Comparison of ENCODE assay signal across 7 mouse cellular contexts in the genomic region with DNA sequence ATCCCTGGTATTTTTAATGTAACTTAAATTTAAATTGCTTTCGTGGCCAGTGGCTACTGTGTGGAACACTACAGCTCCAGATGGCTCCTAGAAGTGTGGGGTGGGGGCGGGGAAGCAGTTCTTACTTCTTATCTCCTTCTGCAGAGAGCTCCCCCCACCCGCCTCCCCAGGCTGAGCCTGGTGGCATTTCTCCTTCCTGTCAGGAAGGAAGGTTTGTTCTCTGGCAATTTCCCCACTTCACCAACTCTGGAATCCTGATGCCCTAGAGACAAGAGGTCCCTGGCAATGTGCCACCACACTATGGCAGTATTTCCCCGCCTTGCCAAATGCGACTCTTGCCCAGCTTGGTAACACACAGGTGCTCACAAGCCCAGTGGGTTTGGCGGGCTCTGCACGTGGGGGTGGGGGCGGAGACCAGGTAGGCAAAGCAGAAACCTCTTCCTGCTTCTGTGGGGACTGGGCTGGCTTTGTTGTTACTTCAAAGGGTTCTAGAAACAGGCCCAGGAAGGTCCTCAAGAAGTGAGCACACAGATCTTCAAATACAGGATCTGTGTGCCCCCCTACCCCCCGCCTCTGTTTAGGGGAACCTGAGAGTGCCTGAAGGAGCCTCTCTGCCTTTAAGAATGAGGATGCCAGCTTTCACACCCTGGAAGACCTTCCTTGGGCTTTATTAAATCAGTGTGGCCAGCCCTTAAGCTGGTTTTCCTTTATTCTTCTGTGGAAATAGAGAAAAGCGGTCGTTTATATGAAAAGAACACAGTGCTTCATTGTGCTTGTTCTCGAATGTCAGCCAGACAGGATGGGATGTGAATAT. TPM values are rescaled to one million over a fixed set of nuclear protein-coding genes. Genes with fewer than 3 reads are reported as not detected.
DNase-seq lines count a peak whose midpoint lies in the region; ATAC-seq and TF ChIP-seq lines count a peak whose summit lies in the region.

No protein-coding gene starts in this region.

- peaks cover 37% of the 10 kb centered on the region for H3K79me2 ChIP-seq in liver, adult 2 months (ENCODE audit: control insufficient read depth, insufficient read depth, low read length)

- WGBS in embryonic facial prominence, embryonic 13.5 days, result 34% methylated on average over 12 of the region's 12 CpGs
- WGBS in hindbrain, embryonic 15.5 days, result 50% methylated on average over 12 of the region's 12 CpGs
- 44% methylated on average over 12 of the region's 12 CpGs for WGBS in liver, adult 2 months
- WGBS in neural tube, embryonic 14.5 days, result 46% methylated on average over 12 of the region's 12 CpGs

- H3K27ac ChIP-seq in embryonic facial prominence, embryonic 13.5 days, result peak overlapping the region; percentile 79
- peak overlapping the region; percentile 71 for H3K27ac ChIP-seq in hindbrain, embryonic 15.5 days (replicated peaks)
- peak overlapping the region; percentile 28 for H3K27ac ChIP-seq in liver, adult 2 months (replicated peaks; ENCODE audit: insufficient read depth, low read depth, low read length)
- H3K27ac ChIP-seq in neural tube, embryonic 14.5 days (ENCODE audit: low read depth, low read length), result peak overlapping the region; percentile 52; the same call in 1 of the 2 replicates

- H3K9ac ChIP-seq in embryonic facial prominence, embryonic 13.5 days, result peak overlapping the region; percentile 57
- H3K9ac ChIP-seq in hindbrain, embryonic 15.5 days, result no peak overlapping the region
- H3K9ac ChIP-seq in liver, adult 2 months (ENCODE audit: low read depth, low read length), result peak overlapping the region; percentile 17; the same call in 1 of the 2 replicates
- no peak overlapping the region; the same call in 1 of the 2 replicates for H3K9ac ChIP-seq in neural tube, embryonic 14.5 days (replicated peaks; ENCODE audit: low read depth, low read length)

- TF ChIP-seq CTCF in liver, adult 2 months (IDR thresholded peaks at IDR 0.05; ENCODE audit: low read depth, low read length), result no peak

- DNase-seq in 3134 (ENCODE audit: extremely low read depth, insufficient read length, low spot score), result peak; percentile 69
- peak; percentile 82 for DNase-seq in CD4-positive, CD25-positive, alpha-beta regulatory T cell, adult 2 months (ENCODE audit: low read depth, low spot score)
- DNase-seq in liver, adult 2 months (ENCODE audit: extremely low read depth, low read depth, low spot score), result peak; percentile 53
- DNase-seq in frontal cortex, adult 2 months (ENCODE audit: extremely low spot score in 1 of 2, low spot score in 1 of 2), result no peak

- no peaks in the 10 kb centered on the region for H3K27me3 ChIP-seq in embryonic facial prominence, embryonic 13.5 days
- H3K27me3 ChIP-seq in hindbrain, embryonic 15.5 days, result no peaks in the 10 kb centered on the region
- no peaks in the 10 kb centered on the region for H3K27me3 ChIP-seq in liver, adult 2 months (ENCODE audit: control insufficient read depth, insufficient read depth, low read length)
- H3K27me3 ChIP-seq in neural tube, embryonic 14.5 days (ENCODE audit: control insufficient read depth, insufficient read depth, low read length), result no peaks in the 10 kb centered on the region

- peaks cover 35% of the 10 kb centered on the region for H3K4me1 ChIP-seq in embryonic facial prominence, embryonic 13.5 days
- peaks cover 38% of the 10 kb centered on the region for H3K4me1 ChIP-seq in hindbrain, embryonic 15.5 days (replicated peaks)
- H3K4me1 ChIP-seq in liver, adult 2 months (ENCODE audit: control insufficient read depth, insufficient read depth, low read length), result peaks cover 31% of the 10 kb centered on the region
- peaks cover 26% of the 10 kb centered on the region for H3K4me1 ChIP-seq in neural tube, embryonic 14.5 days (ENCODE audit: control insufficient read depth, insufficient read depth, low read length)

- ATAC-seq in embryonic facial prominence, embryonic 13.5 days (ENCODE audit: insufficient number of reproducible peaks, insufficient read depth, low FRiP score, low TSS enrichment, low read depth), result no peak
- no peak for ATAC-seq in hindbrain, embryonic 15.5 days (ENCODE audit: low FRiP score, low read depth)
- no peak for ATAC-seq in neural tube, embryonic 14.5 days (ENCODE audit: low read depth)

- no peaks in the 10 kb centered on the region for H3K9me3 ChIP-seq in embryonic facial prominence, embryonic 13.5 days
- no peaks in the 10 kb centered on the region for H3K9me3 ChIP-seq in hindbrain, embryonic 15.5 days
- no peaks in the 10 kb centered on the region for H3K9me3 ChIP-seq in neural tube, embryonic 14.5 days (ENCODE audit: control insufficient read depth, low read length)

- no peak for TF ChIP-seq POLR2A in liver, adult 2 months (IDR thresholded peaks at IDR 0.05; ENCODE audit: extremely low read depth, insufficient read depth, low read length)

- H3K36me3 ChIP-seq in embryonic facial prominence, embryonic 13.5 days, result no peaks in the 10 kb centered on the region
- H3K36me3 ChIP-seq in hindbrain, embryonic 15.5 days, result no peaks in the 10 kb centered on the region
- no peaks in the 10 kb centered on the region for H3K36me3 ChIP-seq in liver, adult 2 months (ENCODE audit: control insufficient read depth, insufficient read depth, low read length)
- H3K36me3 ChIP-seq in neural tube, embryonic 14.5 days (ENCODE audit: control insufficient read depth, insufficient read depth, low read length), result no peaks in the 10 kb centered on the region

- peak overlapping the region; percentile 80 for H3K4me2 ChIP-seq in embryonic facial prominence, embryonic 13.5 days
- no peak overlapping the region for H3K4me2 ChIP-seq in hindbrain, embryonic 15.5 days
- no peak overlapping the region for H3K4me2 ChIP-seq in neural tube, embryonic 14.5 days (ENCODE audit: low read depth, low read length)

- no peak overlapping the region for H3K4me3 ChIP-seq in embryonic facial prominence, embryonic 13.5 days
- H3K4me3 ChIP-seq in hindbrain, embryonic 15.5 days, result no peak overlapping the region
- H3K4me3 ChIP-seq in liver, adult 2 months (ENCODE audit: insufficient read depth, low read depth, low read length), result no peak overlapping the region
- no peak overlapping the region for H3K4me3 ChIP-seq in neural tube, embryonic 14.5 days (ENCODE audit: low read depth, low read length)

RNA-seq across cellular contexts. Expression of a gene that starts 4.4 kb away (rescaled TPM):
- 1.8 TPM in 2 replicates for polyA plus RNA-seq in embryonic facial prominence, embryonic 13.5 days (2015; fragmentation: Nextera tagmentation; extraction: Ambion mirVana)
- polyA plus RNA-seq in hindbrain, embryonic 15.5 days (2015; fragmentation: Nextera tagmentation; extraction: Ambion mirVana), result 1.4 and 1.9 TPM in 2 replicates
- total RNA-seq in liver, adult 2 months (2014; rRNA removed), result not detected in 2 replicates
- polyA plus RNA-seq in liver, adult 2 months (2012; rRNA removed), result not detected in 2 replicates
- 2.1 and 2.4 TPM in 2 replicates for polyA plus RNA-seq in neural tube, embryonic 14.5 days (2014; fragmentation: Nextera tagmentation; extraction: Ambion mirVana)
- polyA plus RNA-seq in frontal cortex, adult 2 months (2012; rRNA removed), result not detected in 2 replicates

RNA-seq across cellular contexts. Expression of a gene that starts 28.9 kb away (rescaled TPM):
- 28.4 and 34.0 TPM in 2 replicates for polyA plus RNA-seq in embryonic facial prominence, embryonic 13.5 days (2015; fragmentation: Nextera tagmentation; extraction: Ambion mirVana)
- polyA plus RNA-seq in hindbrain, embryonic 15.5 days (2015; fragmentation: Nextera tagmentation; extraction: Ambion mirVana), result 43.7 and 48.3 TPM in 2 replicates
- total RNA-seq in liver, adult 2 months (2014; rRNA removed), result 28.6 and 33.7 TPM in 2 replicates
- polyA plus RNA-seq in liver, adult 2 months (2012; rRNA removed), result 33.8 and 42.0 TPM in 2 replicates
- 35.7 and 42.6 TPM in 2 replicates for polyA plus RNA-seq in neural tube, embryonic 14.5 days (2014; fragmentation: Nextera tagmentation; extraction: Ambion mirVana)
- polyA plus RNA-seq in frontal cortex, adult 2 months (2012; rRNA removed), result 67.7 and 73.8 TPM in 2 replicates

Comparison
In these comparisons a context has a peak if more than half of its experiments do, and no peak if none do; other contexts are left out.
1. DNase-seq: peak in 3134 (single experiment), CD4-positive, CD25-positive, alpha-beta regulatory T cell, adult 2 months (single experiment) and liver, adult 2 months (single experiment); none in frontal cortex, adult 2 months (0 of 2).
2. H3K27ac ChIP-seq: peak in every context shown above with its lines; median percentile 79 in embryonic facial prominence, embryonic 13.5 days; 71 in hindbrain, embryonic 15.5 days; 52 in neural tube, embryonic 14.5 days; 28 in liver, adult 2 months.
3. H3K9ac ChIP-seq: peak in embryonic facial prominence, embryonic 13.5 days (single experiment) and liver, adult 2 months (single experiment); none in hindbrain, embryonic 15.5 days (single experiment) and neural tube, embryonic 14.5 days (single experiment).